Comparison of ENCODE assay signal across 26 mouse cellular contexts in genomic region chr1:106007581-106007980, GRCm38 (mm10). TPM values are rescaled to one million over a fixed set of nuclear protein-coding genes. Genes with fewer than 3 reads are reported as not detected.
DNase-seq lines count a peak whose midpoint lies in the region; ATAC-seq and TF ChIP-seq lines count a peak whose summit lies in the region.
"Had no signal": no experiment of that assay in that cellular context is flagged by ENCODE, and none has a peak within 500 bp of the region (broad histone marks: within the 10 kb centered on the region; RNA-seq: fewer than 3 reads in every experiment).

No protein-coding gene starts in this region.

- no peak overlapping the region for H3K27ac ChIP-seq in heart, embryonic 15.5 days
- H3K27ac ChIP-seq in stomach, postnatal 0 days (replicated peaks) = no peak overlapping the region
- H3K27ac ChIP-seq: embryonic facial prominence, embryonic 10.5 days; embryonic facial prominence, embryonic 15.5 days; forebrain, embryonic 12.5 days; hindbrain, embryonic 13.5 days; liver, embryonic 15.5 days; lung, embryonic 15.5 days; midbrain, embryonic 12.5 days; neural tube, embryonic 12.5 days had no signal

- intact Hi-C loops in heart, postnatal 25 days (cut with DNase I) = no loop called here

- TF ChIP-seq CTCF in stomach, postnatal 0 days (IDR thresholded peaks at IDR 0.05; ENCODE audit: low read depth) = no peak

- DNase-seq in adrenal gland, adult 2 months = peak; percentile 43
- DNase-seq in adrenal gland, adult 18-20 months (ENCODE audit: low spot score in 2 of 2) = no peak
- DNase-seq in heart, postnatal 25 days (ENCODE audit: low spot score) = no peak
- peak; percentile 24 for DNase-seq in MN1 (ENCODE audit: low spot score)
- DNase-seq in stomach, postnatal 0 days (ENCODE audit: low spot score) = no peak
- DNase-seq: cerebellum, adult 18-20 months; cerebellum, postnatal 14 days; forebrain, postnatal 0 days; gastrocnemius, postnatal 14 days; heart, postnatal 4 days; kidney, adult 11 months; kidney, postnatal 25 days; right cerebral cortex, postnatal 4 days; thymus, postnatal 4 days had no signal

- 42% methylated on average over 1 of the region's 1 CpGs for WGBS in heart, embryonic 15.5 days
- WGBS in stomach, postnatal 0 days = 74% methylated on average over 1 of the region's 1 CpGs

- no peak overlapping the region for H3K4me3 ChIP-seq in heart, embryonic 15.5 days
- H3K4me3 ChIP-seq in stomach, postnatal 0 days (ENCODE audit: low read depth, low read length) = no peak overlapping the region
- H3K4me3 ChIP-seq: embryonic facial prominence, embryonic 10.5 days; embryonic facial prominence, embryonic 15.5 days; forebrain, embryonic 12.5 days; hindbrain, embryonic 13.5 days; liver, embryonic 15.5 days; lung, embryonic 15.5 days; midbrain, embryonic 12.5 days; myocyte; neural tube, embryonic 12.5 days had no signal

- no peaks in the 10 kb centered on the region for H3K27me3 ChIP-seq in heart, embryonic 15.5 days
- no peaks in the 10 kb centered on the region for H3K27me3 ChIP-seq in stomach, postnatal 0 days (ENCODE audit: control insufficient read depth, insufficient read depth, low read length)
- H3K27me3 ChIP-seq: embryonic facial prominence, embryonic 15.5 days; forebrain, embryonic 12.5 days; hindbrain, embryonic 13.5 days; liver, embryonic 15.5 days; lung, embryonic 15.5 days; midbrain, embryonic 12.5 days; neural tube, embryonic 12.5 days had no signal

- H3K36me3 ChIP-seq in heart, embryonic 15.5 days = peaks cover 26% of the 10 kb centered on the region
- H3K36me3 ChIP-seq in stomach, postnatal 0 days (ENCODE audit: control insufficient read depth, insufficient read depth, low read length) = peaks cover 13% of the 10 kb centered on the region

- TF ChIP-seq EP300 in stomach, postnatal 0 days (optimal IDR thresholded peaks at IDR 0.05) = no peak

- H3K4me2 ChIP-seq in heart, embryonic 15.5 days = no peak overlapping the region
- no peak overlapping the region for H3K4me2 ChIP-seq in stomach, postnatal 0 days (replicated peaks; ENCODE audit: low read depth)
- H3K4me2 ChIP-seq: embryonic facial prominence, embryonic 15.5 days; forebrain, embryonic 12.5 days; heart, embryonic 11.5 days; hindbrain, embryonic 13.5 days; liver, embryonic 15.5 days; lung, embryonic 15.5 days; midbrain, embryonic 12.5 days; neural tube, embryonic 12.5 days had no signal

- H3K4me1 ChIP-seq in heart, embryonic 15.5 days (replicated peaks) = peaks cover 8% of the 10 kb centered on the region; the same call in 1 of the 2 replicates
- H3K4me1 ChIP-seq in stomach, postnatal 0 days (replicated peaks; ENCODE audit: control insufficient read depth, insufficient read depth) = no peaks in the 10 kb centered on the region
- H3K4me1 ChIP-seq: embryonic facial prominence, embryonic 10.5 days; embryonic facial prominence, embryonic 15.5 days; forebrain, embryonic 12.5 days; hindbrain, embryonic 13.5 days; liver, embryonic 15.5 days; lung, embryonic 15.5 days; midbrain, embryonic 12.5 days; neural tube, embryonic 12.5 days had no signal

- no peaks in the 10 kb centered on the region for H3K9me3 ChIP-seq in heart, embryonic 15.5 days (replicated peaks)
- H3K9me3 ChIP-seq in stomach, postnatal 0 days (ENCODE audit: control insufficient read depth, low read length) = no peaks in the 10 kb centered on the region
- H3K9me3 ChIP-seq: embryonic facial prominence, embryonic 10.5 days; embryonic facial prominence, embryonic 15.5 days; forebrain, embryonic 12.5 days; hindbrain, embryonic 13.5 days; liver, embryonic 15.5 days; lung, embryonic 15.5 days; midbrain, embryonic 12.5 days; neural tube, embryonic 12.5 days had no signal

- ATAC-seq in heart, embryonic 15.5 days (replicated peaks; ENCODE audit: insufficient number of reproducible peaks, insufficient read depth, low FRiP score, low read depth) = 0 out of 2 replicates have a peak, but pooled peaks have one; percentile 35
- peak; percentile 78 for ATAC-seq in megakaryocyte progenitor cell, adult 5-6 weeks (replicated peaks; ENCODE audit: poor library complexity)
- ATAC-seq in stomach, postnatal 0 days (ENCODE audit: low FRiP score, low TSS enrichment) = no peak
- ATAC-seq: forebrain, postnatal 0 days had no signal

- no peak overlapping the region for H3K9ac ChIP-seq in heart, embryonic 15.5 days
- H3K9ac ChIP-seq in stomach, postnatal 0 days (ENCODE audit: low read length) = no peak overlapping the region
- H3K9ac ChIP-seq: embryonic facial prominence, embryonic 15.5 days; forebrain, embryonic 12.5 days; forebrain, postnatal 0 days; hindbrain, embryonic 13.5 days; liver, embryonic 15.5 days; lung, embryonic 15.5 days; midbrain, embryonic 12.5 days; neural tube, embryonic 12.5 days had no signal

RNA-seq across cellular contexts. Expression of gene Zcchc2, which starts 17.4 kb away (rescaled TPM):
- total RNA-seq in adrenal gland, adult 2 months (2021) = 10 to 100 TPM; 13.3 to 21.2 TPM
- polyA plus RNA-seq in adrenal gland, adult 2 months (2012; rRNA removed) = 17.2 and 18.3 TPM in 2 replicates
- 10 to 100 TPM; 19.4 to 20.3 TPM for total RNA-seq in adrenal gland, adult 18-20 months (2021)
- 1.7 and 2.3 TPM in 2 replicates for polyA plus RNA-seq in heart, embryonic 15.5 days (2015; fragmentation: Nextera tagmentation; extraction: Ambion mirVana)
- total RNA-seq in heart, postnatal 25 days (2021) = 1 to 10 TPM; 8.2 to 8.5 TPM
- 22.2 and 25.0 TPM in 2 replicates for total RNA-seq in megakaryocyte progenitor cell, adult 5-6 weeks (2015)
- 15.1 and 16.7 TPM in 2 replicates for total RNA-seq in megakaryocyte progenitor cell, adult 5-6 weeks (2017)
- 1.2 and 1.5 TPM in 2 replicates for polyA plus RNA-seq in stomach, postnatal 0 days (2015; fragmentation: Nextera tagmentation; extraction: Ambion mirVana)

Comparison
In these comparisons a context has a peak if more than half of its experiments do, and no peak if none do; other contexts are left out.
1. DNase-seq: peak in adrenal gland, adult 2 months (single experiment) and MN1 (single experiment); none in adrenal gland, adult 18-20 months (0 of 2), heart, postnatal 25 days (single experiment) and stomach, postnatal 0 days (single experiment).